Comparison of ENCODE assay signal across 16 mouse cellular contexts in genomic region chr11:98583571-98583970, GRCm38 (mm10). TPM values are rescaled to one million over a fixed set of nuclear protein-coding genes. Genes with fewer than 3 reads are reported as not detected.
DNase-seq lines count a peak whose midpoint lies in the region; ATAC-seq and TF ChIP-seq lines count a peak whose summit lies in the region.
"Had no signal": no experiment of that assay in that cellular context is flagged by ENCODE, and none has a peak within 500 bp of the region (broad histone marks: within the 10 kb centered on the region; RNA-seq: fewer than 3 reads in every experiment).

No protein-coding gene starts in this region.

- H3K27ac ChIP-seq in forebrain, embryonic 10.5 days: 0 out of 2 replicates have a peak overlapping the region, but pooled peaks have one; percentile 52
- no peak overlapping the region for H3K27ac ChIP-seq in forebrain, embryonic 14.5 days (ENCODE audit: low read depth, low read length)
- no peak overlapping the region for H3K27ac ChIP-seq in midbrain, postnatal 0 days (ENCODE audit: low read depth, low read length)
- no peak overlapping the region for H3K27ac ChIP-seq in midbrain, embryonic 15.5 days
- no peak overlapping the region for H3K27ac ChIP-seq in embryonic facial prominence, embryonic 10.5 days (replicated peaks)
- H3K27ac ChIP-seq: forebrain, embryonic 12.5 days; neural tube, embryonic 13.5 days had no signal

- 47% methylated on average over 3 of the region's 3 CpGs for WGBS in forebrain, embryonic 10.5 days
- WGBS in forebrain, embryonic 14.5 days: 43% methylated on average over 3 of the region's 3 CpGs
- WGBS in midbrain, postnatal 0 days: 37% methylated on average over 3 of the region's 3 CpGs
- 38% methylated on average over 3 of the region's 3 CpGs for WGBS in midbrain, embryonic 15.5 days
- 42% methylated on average over 3 of the region's 3 CpGs for WGBS in embryonic facial prominence, embryonic 10.5 days

- H3K4me1 ChIP-seq in forebrain, embryonic 10.5 days: peaks cover 45% of the 10 kb centered on the region
- H3K4me1 ChIP-seq in forebrain, embryonic 14.5 days (ENCODE audit: control insufficient read depth, insufficient read depth, low read length): peaks cover 21% of the 10 kb centered on the region
- peaks cover 20% of the 10 kb centered on the region for H3K4me1 ChIP-seq in midbrain, postnatal 0 days (ENCODE audit: insufficient read depth, low read length)
- peaks cover 36% of the 10 kb centered on the region for H3K4me1 ChIP-seq in midbrain, embryonic 15.5 days
- peaks cover 95% of the 10 kb centered on the region for H3K4me1 ChIP-seq in erythroblast, embryonic 14.5 days (ENCODE audit: control insufficient read depth)
- peaks cover 35% of the 10 kb centered on the region for H3K4me1 ChIP-seq in embryonic facial prominence, embryonic 10.5 days

- H3K4me3 ChIP-seq in forebrain, embryonic 10.5 days: no peak overlapping the region
- H3K4me3 ChIP-seq in forebrain, embryonic 14.5 days (ENCODE audit: low read depth, low read length): no peak overlapping the region
- no peak overlapping the region for H3K4me3 ChIP-seq in midbrain, postnatal 0 days (ENCODE audit: low read depth, low read length)
- no peak overlapping the region for H3K4me3 ChIP-seq in midbrain, embryonic 15.5 days
- H3K4me3 ChIP-seq in erythroblast, embryonic 14.5 days (replicated peaks): peak overlapping the region; percentile 79
- no peak overlapping the region for H3K4me3 ChIP-seq in embryonic facial prominence, embryonic 10.5 days
- H3K4me3 ChIP-seq: forebrain, embryonic 12.5 days; neural tube, embryonic 13.5 days had no signal

- no peak for DNase-seq in forebrain, embryonic 10.5 days (ENCODE audit: extremely low spot score, low spot score)
- DNase-seq in forebrain, embryonic 14.5 days (ENCODE audit: low spot score): no peak
- DNase-seq in midbrain, postnatal 0 days (ENCODE audit: low spot score): no peak
- DNase-seq in splenic B cell, adult 2 months (ENCODE audit: low read depth, low spot score): peak; percentile 42
- DNase-seq in layer of hippocampus, adult 9-10 months (ENCODE audit: low spot score): no peak
- no peak for DNase-seq in embryonic facial prominence, embryonic 10.5 days (ENCODE audit: low spot score)
- DNase-seq: adrenal gland, postnatal 14 days; kidney, adult 8-10 months had no signal

- no peaks in the 10 kb centered on the region for H3K9me3 ChIP-seq in forebrain, embryonic 10.5 days
- H3K9me3 ChIP-seq in forebrain, embryonic 14.5 days (replicated peaks; ENCODE audit: control insufficient read depth, low read length): no peaks in the 10 kb centered on the region
- H3K9me3 ChIP-seq in midbrain, postnatal 0 days (ENCODE audit: low read length): no peaks in the 10 kb centered on the region
- H3K9me3 ChIP-seq in midbrain, embryonic 15.5 days: no peaks in the 10 kb centered on the region
- H3K9me3 ChIP-seq in erythroblast, embryonic 14.5 days (ENCODE audit: control insufficient read depth, low read length): no peaks in the 10 kb centered on the region; the same call in 1 of the 2 replicates
- H3K9me3 ChIP-seq in embryonic facial prominence, embryonic 10.5 days: no peaks in the 10 kb centered on the region
- H3K9me3 ChIP-seq: forebrain, embryonic 12.5 days; neural tube, embryonic 13.5 days had no signal

- peak; percentile 36 for TF ChIP-seq CTCF in midbrain, postnatal 0 days (IDR thresholded peaks at IDR 0.05)

- peaks cover 43% of the 10 kb centered on the region for H3K36me3 ChIP-seq in forebrain, embryonic 10.5 days (replicated peaks)
- peaks cover 32% of the 10 kb centered on the region for H3K36me3 ChIP-seq in forebrain, embryonic 14.5 days (ENCODE audit: control insufficient read depth, insufficient read depth, low read length)
- peaks cover 17% of the 10 kb centered on the region for H3K36me3 ChIP-seq in midbrain, postnatal 0 days (ENCODE audit: insufficient read depth, low read length)
- peaks cover 16% of the 10 kb centered on the region; the same call in 1 of the 2 replicates for H3K36me3 ChIP-seq in midbrain, embryonic 15.5 days (replicated peaks)
- peaks cover 74% of the 10 kb centered on the region for H3K36me3 ChIP-seq in erythroblast, embryonic 14.5 days (ENCODE audit: control insufficient read depth)
- no peaks in the 10 kb centered on the region; the same call in 1 of the 2 replicates for H3K36me3 ChIP-seq in splenic B cell, adult 2 months (ENCODE audit: control insufficient read depth, insufficient read depth, low read length, poor library complexity, severe bottlenecking)
- peaks cover 48% of the 10 kb centered on the region for H3K36me3 ChIP-seq in embryonic facial prominence, embryonic 10.5 days (replicated peaks)

- no peak for ATAC-seq in forebrain, embryonic 14.5 days
- no peak for ATAC-seq in midbrain, postnatal 0 days (ENCODE audit: low FRiP score)
- no peak for ATAC-seq in midbrain, embryonic 15.5 days (replicated peaks)

- H3K9ac ChIP-seq in forebrain, embryonic 14.5 days (ENCODE audit: low read length): no peak overlapping the region
- H3K9ac ChIP-seq in midbrain, postnatal 0 days (replicated peaks; ENCODE audit: low read length, poor library complexity, severe bottlenecking): no peak overlapping the region
- H3K9ac ChIP-seq in midbrain, embryonic 15.5 days: no peak overlapping the region
- H3K9ac ChIP-seq: forebrain, embryonic 12.5 days; neural tube, embryonic 13.5 days had no signal

- H3K27me3 ChIP-seq in forebrain, embryonic 10.5 days (ENCODE audit: poor library complexity, severe bottlenecking): no peaks in the 10 kb centered on the region
- H3K27me3 ChIP-seq in forebrain, embryonic 14.5 days (replicated peaks; ENCODE audit: control insufficient read depth, insufficient read depth, low read length): no peaks in the 10 kb centered on the region
- no peaks in the 10 kb centered on the region for H3K27me3 ChIP-seq in midbrain, postnatal 0 days (ENCODE audit: insufficient read depth, low read length)
- H3K27me3 ChIP-seq in midbrain, embryonic 15.5 days (replicated peaks): no peaks in the 10 kb centered on the region
- no peaks in the 10 kb centered on the region for H3K27me3 ChIP-seq in erythroblast, embryonic 14.5 days (ENCODE audit: control insufficient read depth)
- H3K27me3 ChIP-seq in splenic B cell, adult 2 months (ENCODE audit: control insufficient read depth, insufficient read depth, low read length, poor library complexity, severe bottlenecking): no peaks in the 10 kb centered on the region
- no peaks in the 10 kb centered on the region for H3K27me3 ChIP-seq in embryonic facial prominence, embryonic 10.5 days (replicated peaks; ENCODE audit: low read depth, poor library complexity, severe bottlenecking)
- H3K27me3 ChIP-seq: forebrain, embryonic 12.5 days; neural tube, embryonic 13.5 days had no signal

- H3K4me2 ChIP-seq in forebrain, embryonic 14.5 days (ENCODE audit: low read length): no peak overlapping the region
- no peak overlapping the region for H3K4me2 ChIP-seq in midbrain, postnatal 0 days (ENCODE audit: low read depth, low read length, poor library complexity, severe bottlenecking)
- no peak overlapping the region for H3K4me2 ChIP-seq in midbrain, embryonic 15.5 days
- H3K4me2 ChIP-seq: forebrain, embryonic 12.5 days; neural tube, embryonic 13.5 days had no signal

RNA-seq across cellular contexts. Expression of gene Ormdl3, which starts 3.6 kb away (rescaled TPM):
- 62.8 and 65.6 TPM in 2 replicates for polyA plus RNA-seq in forebrain, embryonic 10.5 days (2016; fragmentation: Nextera tagmentation; extraction: Ambion mirVana)
- 24.7 and 24.8 TPM in 2 replicates for polyA plus RNA-seq in forebrain, embryonic 14.5 days (2014; fragmentation: Nextera tagmentation; extraction: Ambion mirVana)
- 104 and 115 TPM in 2 replicates for total RNA-seq in midbrain, postnatal 0 days (2014; rRNA removed)
- 108 and 111 TPM in 2 replicates for polyA plus RNA-seq in midbrain, postnatal 0 days (2015; fragmentation: Nextera tagmentation; extraction: Ambion mirVana)
- 120 TPM in 2 replicates for polyA plus RNA-seq in midbrain, embryonic 15.5 days (2015; fragmentation: Nextera tagmentation; extraction: Ambion mirVana)
- 13.5 and 13.6 TPM in 2 replicates for polyA plus RNA-seq in erythroblast, embryonic 14.5 days (2012)
- 56.7 and 57.7 TPM in 2 replicates for polyA plus RNA-seq in embryonic facial prominence, embryonic 10.5 days (2016; fragmentation: Nextera tagmentation; extraction: Ambion mirVana)

RNA-seq across cellular contexts. Expression of gene Lrrc3c, which starts 14.5 kb away (rescaled TPM):
- polyA plus RNA-seq in forebrain, embryonic 10.5 days (2016; fragmentation: Nextera tagmentation; extraction: Ambion mirVana): not detected in 2 replicates
- not detected in 2 replicates for polyA plus RNA-seq in forebrain, embryonic 14.5 days (2014; fragmentation: Nextera tagmentation; extraction: Ambion mirVana)
- total RNA-seq in midbrain, postnatal 0 days (2014; rRNA removed): not detected in 2 replicates
- not detected in 2 replicates for polyA plus RNA-seq in midbrain, postnatal 0 days (2015; fragmentation: Nextera tagmentation; extraction: Ambion mirVana)
- polyA plus RNA-seq in midbrain, embryonic 15.5 days (2015; fragmentation: Nextera tagmentation; extraction: Ambion mirVana): not detected in 2 replicates
- not detected in 2 replicates for polyA plus RNA-seq in erythroblast, embryonic 14.5 days (2012)
- polyA plus RNA-seq in embryonic facial prominence, embryonic 10.5 days (2016; fragmentation: Nextera tagmentation; extraction: Ambion mirVana): not detected in 2 replicates
- total RNA-seq: adrenal gland, postnatal 14 days; common myeloid progenitor, adult 5-6 weeks; left cerebral cortex, postnatal 36 days had no signal
- polyA plus RNA-seq: C2C12; forebrain, embryonic 12.5 days; heart, embryonic 14.5 days; neural tube, embryonic 13.5 days had no signal

RNA-seq across cellular contexts. Expression of gene Zpbp2, which starts 32.7 kb away (rescaled TPM):
- polyA plus RNA-seq in forebrain, embryonic 10.5 days (2016; fragmentation: Nextera tagmentation; extraction: Ambion mirVana): 0.26 and 0.66 TPM in 2 replicates
- not detected in 2 replicates for polyA plus RNA-seq in forebrain, embryonic 14.5 days (2014; fragmentation: Nextera tagmentation; extraction: Ambion mirVana)
- 0.24 TPM in 1 of 2 replicates, not detected in the other for total RNA-seq in midbrain, postnatal 0 days (2014; rRNA removed)
- polyA plus RNA-seq in midbrain, postnatal 0 days (2015; fragmentation: Nextera tagmentation; extraction: Ambion mirVana): 0.36 and 0.39 TPM in 2 replicates
- 0.14 TPM in 1 of 2 replicates, not detected in the other for polyA plus RNA-seq in midbrain, embryonic 15.5 days (2015; fragmentation: Nextera tagmentation; extraction: Ambion mirVana)
- 0.08 and 0.09 TPM in 2 replicates for polyA plus RNA-seq in erythroblast, embryonic 14.5 days (2012)
- polyA plus RNA-seq in embryonic facial prominence, embryonic 10.5 days (2016; fragmentation: Nextera tagmentation; extraction: Ambion mirVana): 0.20 and 0.47 TPM in 2 replicates
- total RNA-seq: adrenal gland, postnatal 14 days had no signal
- polyA plus RNA-seq: C2C12; forebrain, embryonic 12.5 days; neural tube, embryonic 13.5 days had no signal

RNA-seq across cellular contexts. Expression of gene Ikzf3, which starts 37.7 kb away (rescaled TPM):
- 0.07 TPM in 1 of 2 replicates, not detected in the other for polyA plus RNA-seq in forebrain, embryonic 10.5 days (2016; fragmentation: Nextera tagmentation; extraction: Ambion mirVana)
- not detected in 2 replicates for polyA plus RNA-seq in forebrain, embryonic 14.5 days (2014; fragmentation: Nextera tagmentation; extraction: Ambion mirVana)
- total RNA-seq in midbrain, postnatal 0 days (2014; rRNA removed): 0.05 TPM in 1 of 2 replicates, not detected in the other
- 0.16 TPM in 1 of 2 replicates, not detected in the other for polyA plus RNA-seq in midbrain, postnatal 0 days (2015; fragmentation: Nextera tagmentation; extraction: Ambion mirVana)
- polyA plus RNA-seq in midbrain, embryonic 15.5 days (2015; fragmentation: Nextera tagmentation; extraction: Ambion mirVana): 0.04 TPM in 1 of 2 replicates, not detected in the other
- polyA plus RNA-seq in erythroblast, embryonic 14.5 days (2012): not detected in 2 replicates
- polyA plus RNA-seq in embryonic facial prominence, embryonic 10.5 days (2016; fragmentation: Nextera tagmentation; extraction: Ambion mirVana): 0.05 and 0.13 TPM in 2 replicates
- total RNA-seq: common myeloid progenitor, adult 5-6 weeks; left cerebral cortex, postnatal 36 days had no signal
- polyA plus RNA-seq: C2C12; heart, embryonic 14.5 days had no signal

RNA-seq across cellular contexts. Expression of gene Gm12355, which starts 41.9 kb away (rescaled TPM):
- polyA plus RNA-seq in forebrain, embryonic 10.5 days (2016; fragmentation: Nextera tagmentation; extraction: Ambion mirVana): 1.4 and 1.5 TPM in 2 replicates
- 0.88 and 1.3 TPM in 2 replicates for polyA plus RNA-seq in forebrain, embryonic 14.5 days (2014; fragmentation: Nextera tagmentation; extraction: Ambion mirVana)
- not detected in 2 replicates for total RNA-seq in midbrain, postnatal 0 days (2014; rRNA removed)
- polyA plus RNA-seq in midbrain, postnatal 0 days (2015; fragmentation: Nextera tagmentation; extraction: Ambion mirVana): 0.28 and 0.44 TPM in 2 replicates
- polyA plus RNA-seq in midbrain, embryonic 15.5 days (2015; fragmentation: Nextera tagmentation; extraction: Ambion mirVana): 0.66 and 0.72 TPM in 2 replicates
- not detected in 2 replicates for polyA plus RNA-seq in erythroblast, embryonic 14.5 days (2012)
- 1.3 and 2.0 TPM in 2 replicates for polyA plus RNA-seq in embryonic facial prominence, embryonic 10.5 days (2016; fragmentation: Nextera tagmentation; extraction: Ambion mirVana)
